Mouse (Mus musculus): ENCODE measurements around the gene Cars2.
"Not testable (repeated sequence)": the region's sequence is repeated elsewhere in the genome, so short reads cannot be mapped to it uniquely, and the experiment has no call there.

The Cars2 gene

DNA sequence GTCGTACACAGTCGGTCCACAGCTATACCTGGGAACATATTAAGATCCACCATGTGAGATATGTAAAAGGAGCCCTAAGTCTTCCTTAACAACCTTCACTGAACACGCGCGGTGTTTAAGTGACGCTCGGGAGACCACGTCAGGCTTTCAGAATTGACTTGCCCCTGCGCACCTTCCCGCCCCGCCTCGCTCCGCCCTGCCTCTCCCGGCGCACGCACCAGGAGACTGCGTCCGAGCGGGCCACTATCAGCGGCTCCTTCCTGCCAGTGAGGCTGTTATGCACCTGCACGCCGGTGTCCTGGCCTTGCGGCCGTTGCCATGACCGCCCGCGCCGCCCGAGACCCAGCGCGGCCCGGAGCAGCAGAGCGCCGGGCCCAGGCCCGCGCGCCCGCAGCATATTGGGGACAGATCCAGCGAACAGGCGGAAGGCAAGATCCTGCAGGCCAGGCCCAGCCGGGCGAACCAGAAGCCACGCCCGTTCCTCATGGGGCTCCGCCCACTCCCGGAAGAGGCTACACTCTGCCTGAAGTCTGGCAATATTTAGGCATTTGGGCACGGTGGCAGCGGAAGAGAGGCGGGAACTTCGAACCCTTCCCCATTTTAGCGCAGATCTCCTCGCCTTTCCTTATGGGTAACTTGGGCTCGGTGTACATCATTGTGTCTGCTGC, at the start of gene Cars2:
TSS of gene Cars2 (minus strand) at position 503 of the 668 bp plus-strand sequence.
- peak; percentile 96 for DNase-seq

DNA sequence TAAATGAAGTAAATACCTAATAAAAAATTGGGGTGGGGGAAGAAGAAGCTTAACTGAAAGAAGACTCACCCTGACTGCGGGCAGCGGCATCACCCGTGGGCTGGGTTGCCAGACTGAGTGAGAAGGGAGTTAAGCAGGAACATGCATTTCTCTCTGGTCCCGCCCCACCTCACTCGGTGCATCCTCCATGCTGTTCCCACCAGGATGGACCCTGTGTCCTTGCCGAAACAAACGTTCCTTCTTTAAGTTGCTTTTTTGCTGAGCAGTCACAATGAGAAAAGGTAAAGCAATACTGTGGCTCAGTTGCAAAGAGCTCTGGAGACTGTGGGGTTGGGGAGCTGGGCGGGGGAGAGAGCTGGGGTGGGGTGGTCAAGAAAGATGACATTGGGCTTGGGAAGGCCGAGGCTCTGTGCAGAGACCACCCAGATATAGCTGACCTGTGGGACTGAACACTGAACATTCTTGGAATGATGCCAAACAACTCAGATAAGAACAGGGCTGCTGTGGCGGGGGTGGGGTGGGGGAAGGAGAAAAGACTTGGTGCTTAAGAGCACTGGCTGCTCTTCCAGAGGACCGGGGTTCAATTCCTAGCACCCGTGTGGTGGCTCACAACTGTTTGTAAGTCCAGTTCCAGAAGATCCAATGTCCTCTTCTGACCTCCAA, 42.8 kb upstream of the Cars2 start:
- DNase-seq: no peak

DNA sequence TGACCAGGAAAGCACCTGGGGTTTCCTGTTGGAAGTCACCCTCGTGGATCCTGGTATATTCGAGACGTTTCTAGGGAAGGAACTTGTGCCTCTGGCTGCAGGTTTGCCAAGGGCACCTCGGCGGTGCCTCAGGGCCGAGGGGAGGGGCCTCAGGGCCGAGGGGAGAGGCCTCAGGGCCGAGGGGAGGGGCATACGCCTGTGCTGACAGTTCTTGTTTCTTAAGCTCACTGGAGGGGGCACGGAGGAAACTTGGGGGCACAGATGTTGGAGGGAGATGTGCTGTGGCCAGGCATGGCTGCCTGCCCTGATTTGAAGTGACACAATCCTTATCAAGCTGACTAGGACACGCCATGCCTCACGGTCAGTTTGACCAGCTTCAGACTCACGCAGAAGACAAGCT, 41.7 kb upstream of the Cars2 start:
- no peak for DNase-seq

DNA sequence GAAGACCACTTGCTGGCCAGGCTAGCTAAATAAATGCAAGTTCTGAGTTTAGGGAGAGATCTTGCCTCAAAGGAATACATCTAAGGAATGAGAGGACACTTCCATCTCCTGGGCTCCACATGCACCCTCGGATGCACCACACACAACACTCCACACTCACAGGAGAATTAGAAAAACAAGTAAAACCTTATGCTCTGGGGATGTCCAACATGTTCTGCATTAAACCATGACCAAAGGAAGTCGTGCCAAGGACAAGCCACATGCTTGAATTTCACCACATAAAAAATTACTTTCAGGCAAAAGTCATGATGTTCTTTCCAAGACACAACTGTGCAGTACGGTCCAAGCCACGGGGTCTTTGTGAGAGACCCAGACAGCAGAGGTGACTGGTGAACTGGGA, 41.3 kb upstream of the Cars2 start:
- no peak for DNase-seq

DNA sequence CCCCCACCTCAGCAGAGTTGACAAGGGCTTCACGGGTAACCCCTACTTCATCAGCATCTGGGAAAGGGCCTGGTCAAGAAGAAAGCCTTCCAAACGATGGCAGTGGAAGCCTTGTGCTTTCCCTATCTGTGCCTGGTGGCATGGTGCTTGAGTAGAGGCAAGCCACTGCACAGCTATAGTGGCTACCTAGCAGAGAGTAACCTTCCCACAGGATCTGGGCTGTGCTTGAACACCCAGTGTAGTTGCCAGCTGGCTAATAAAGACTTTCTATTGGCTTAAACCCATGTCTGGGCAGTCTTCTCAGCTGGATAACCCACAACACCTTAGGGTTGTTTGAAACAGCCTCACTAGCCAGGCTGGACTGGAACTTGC, 35.8 kb upstream of the Cars2 start:
- no peak for DNase-seq

DNA sequence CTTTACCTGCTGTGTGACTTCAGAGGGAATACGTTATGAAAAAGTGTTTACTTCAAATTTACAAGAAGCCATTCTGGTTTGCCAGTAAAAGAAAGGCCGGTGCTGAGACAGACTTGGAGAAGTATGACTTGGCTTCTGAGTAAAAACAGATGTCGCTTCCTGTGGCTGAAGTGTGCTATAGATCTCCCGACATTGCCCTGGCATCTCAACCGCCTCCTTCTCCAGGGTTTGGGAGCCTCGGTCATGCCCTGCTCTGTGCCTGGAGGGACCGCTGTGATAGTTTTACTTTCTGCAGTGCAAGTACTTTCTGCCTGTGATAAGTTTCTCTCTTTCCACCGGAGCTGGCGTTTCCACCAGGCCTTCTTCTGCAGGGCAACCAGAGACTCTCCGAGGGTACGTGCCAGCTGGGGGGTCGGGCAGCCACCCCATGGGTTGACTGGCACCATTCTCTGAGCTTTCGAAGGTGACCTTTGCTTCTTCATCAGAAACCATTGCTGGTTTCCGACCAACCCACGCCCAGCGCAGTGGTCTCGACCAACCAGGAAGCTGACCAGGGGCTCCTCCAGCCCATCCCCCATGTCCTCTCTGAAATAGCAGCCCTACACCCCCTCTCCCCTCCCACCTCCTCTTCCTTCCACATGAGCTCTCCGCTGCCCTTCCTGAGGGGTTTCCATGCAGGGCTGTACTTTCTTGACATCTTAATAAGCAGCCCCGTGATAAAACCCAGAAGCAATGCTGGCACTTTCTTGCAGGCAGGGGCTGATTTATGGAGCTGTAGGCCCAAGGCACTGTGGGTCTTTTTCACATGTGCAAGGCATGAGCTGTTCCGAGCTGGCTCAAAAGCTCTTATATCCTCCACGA, 35.2 kb upstream of the Cars2 start:
- no peak for DNase-seq

DNA sequence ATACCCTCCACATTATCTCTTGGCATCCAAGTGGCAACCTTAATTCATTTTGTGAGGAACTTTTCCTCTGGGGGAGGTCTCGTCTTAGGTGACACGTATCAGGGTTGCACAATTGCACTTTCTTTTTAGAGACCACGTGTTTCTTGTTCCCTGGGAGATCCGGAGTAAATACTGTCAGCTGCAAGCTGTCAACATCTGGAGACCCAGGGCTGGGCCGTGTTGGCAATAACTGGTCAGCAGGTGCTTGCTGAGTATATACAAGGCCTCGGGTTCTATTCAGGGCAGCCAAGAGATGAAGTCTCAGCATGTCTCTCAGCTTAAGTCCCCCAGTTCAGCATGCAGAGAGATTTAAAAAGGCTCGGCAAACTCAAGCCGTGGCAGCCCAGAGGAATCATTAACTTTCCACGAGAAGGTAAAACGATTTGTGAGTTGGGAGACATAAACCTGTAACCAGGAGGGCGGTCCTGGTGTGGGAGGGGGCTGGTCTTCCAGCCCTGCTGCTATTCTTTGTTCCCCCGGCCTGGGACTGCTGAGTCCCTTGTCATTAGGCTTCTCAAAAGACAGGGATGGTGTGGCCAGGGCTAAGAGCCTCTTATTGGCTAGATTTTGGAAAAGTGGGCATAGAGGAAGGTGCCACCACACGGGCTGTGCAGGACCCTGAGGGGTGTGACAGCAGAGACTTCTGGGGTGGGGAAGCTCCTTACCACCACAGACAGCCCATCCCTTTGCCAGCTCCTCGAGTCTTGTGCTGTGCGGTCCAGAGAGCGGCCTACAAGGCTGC, 25.2 kb upstream of the Cars2 start:
- no peak for DNase-seq

DNA sequence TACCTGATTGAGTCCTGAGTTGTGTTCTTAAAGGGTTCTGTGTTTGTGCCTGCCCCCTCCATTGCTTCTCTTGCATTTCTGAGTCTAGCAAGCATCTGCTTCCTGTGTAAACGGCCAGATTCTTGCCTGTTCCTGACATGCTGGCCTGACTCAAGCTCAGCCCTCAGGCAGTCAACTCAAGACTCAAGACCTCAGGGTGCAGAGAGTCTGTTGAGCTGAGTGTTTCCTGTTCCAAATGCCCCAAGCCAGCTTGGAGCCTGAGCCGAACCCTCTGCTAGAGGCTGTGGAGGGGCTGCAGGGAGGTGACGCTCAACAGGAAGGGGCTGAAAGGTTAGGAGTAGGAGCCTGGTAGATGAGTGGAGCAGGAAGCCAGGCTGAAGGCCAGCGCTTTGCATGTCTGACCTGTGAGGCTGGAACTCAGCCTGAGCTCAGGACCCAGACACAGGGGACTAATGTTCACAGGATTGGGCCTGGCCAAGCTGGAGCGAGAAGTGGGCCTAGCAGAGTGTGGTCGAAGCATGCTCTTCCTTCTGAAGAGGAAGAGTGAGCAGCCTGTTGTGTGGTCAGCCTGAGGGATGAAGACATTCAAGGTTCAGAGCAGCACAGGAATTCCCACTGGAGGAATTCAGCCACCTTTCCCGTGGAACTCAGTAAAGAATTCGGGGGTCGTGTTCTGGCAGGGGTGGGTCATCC, 24.5 kb upstream of the Cars2 start:
- peak; percentile 21 for DNase-seq

DNA sequence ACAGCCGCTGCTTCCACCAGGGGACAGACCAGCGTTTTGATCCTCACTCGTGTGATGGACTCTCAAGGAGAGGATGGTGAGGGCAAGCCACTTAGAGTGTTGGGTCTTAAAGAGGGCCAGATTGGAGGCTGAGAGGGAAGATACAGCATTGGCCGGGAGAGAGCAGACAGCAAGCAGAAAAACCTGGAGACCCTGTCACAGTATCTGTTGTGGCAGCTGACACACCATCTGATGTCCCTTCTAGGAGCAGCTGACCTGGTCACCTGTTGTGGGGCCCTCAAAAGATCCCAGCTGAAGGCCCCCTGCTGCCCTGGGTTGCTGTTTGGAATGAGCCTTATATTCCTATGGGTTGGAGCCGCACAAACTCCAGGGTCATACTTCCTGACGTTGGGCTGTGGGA, 21.8 kb upstream of the Cars2 start:
- DNase-seq: no peak

DNA sequence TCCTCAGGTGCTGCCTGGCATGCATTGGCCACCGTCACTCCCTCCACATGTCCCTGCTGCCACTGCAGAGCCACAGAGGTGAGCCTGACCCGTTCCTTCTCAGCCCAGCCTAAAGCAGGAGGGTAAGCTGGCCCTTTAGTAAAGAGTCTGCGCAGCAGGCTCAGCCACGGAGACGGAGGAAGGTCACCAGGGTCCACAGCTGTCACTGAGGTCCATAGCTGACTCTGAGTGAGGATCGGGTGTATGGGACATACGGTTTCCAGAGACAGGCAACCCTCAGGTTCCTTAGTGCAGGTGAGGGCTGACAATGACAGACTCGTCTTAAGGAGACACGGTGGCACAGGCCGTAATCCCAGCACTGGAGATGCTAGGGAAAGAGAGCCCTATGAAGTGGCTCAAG, 21.4 kb upstream of the Cars2 start:
- no peak for DNase-seq

DNA sequence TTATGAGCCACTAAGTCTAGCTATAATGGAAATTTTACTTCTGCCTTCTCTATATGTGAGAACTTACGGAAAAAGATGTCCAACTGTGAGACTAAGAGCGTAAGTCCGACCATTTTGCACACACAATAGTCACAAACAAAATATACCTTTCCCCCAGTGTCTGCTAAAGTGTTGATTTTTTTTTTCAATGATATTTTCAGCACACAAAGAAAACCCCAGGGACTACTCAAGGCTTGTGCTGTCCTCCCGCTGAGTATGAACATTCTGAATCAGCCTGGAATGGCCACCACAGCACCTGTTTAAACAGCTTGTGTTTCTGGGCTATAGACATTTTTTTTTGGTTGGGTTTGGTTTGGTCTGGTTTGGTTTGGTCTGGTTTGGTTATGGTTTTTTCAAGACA, 20.2 kb upstream of the Cars2 start:
- no peak for DNase-seq

DNA sequence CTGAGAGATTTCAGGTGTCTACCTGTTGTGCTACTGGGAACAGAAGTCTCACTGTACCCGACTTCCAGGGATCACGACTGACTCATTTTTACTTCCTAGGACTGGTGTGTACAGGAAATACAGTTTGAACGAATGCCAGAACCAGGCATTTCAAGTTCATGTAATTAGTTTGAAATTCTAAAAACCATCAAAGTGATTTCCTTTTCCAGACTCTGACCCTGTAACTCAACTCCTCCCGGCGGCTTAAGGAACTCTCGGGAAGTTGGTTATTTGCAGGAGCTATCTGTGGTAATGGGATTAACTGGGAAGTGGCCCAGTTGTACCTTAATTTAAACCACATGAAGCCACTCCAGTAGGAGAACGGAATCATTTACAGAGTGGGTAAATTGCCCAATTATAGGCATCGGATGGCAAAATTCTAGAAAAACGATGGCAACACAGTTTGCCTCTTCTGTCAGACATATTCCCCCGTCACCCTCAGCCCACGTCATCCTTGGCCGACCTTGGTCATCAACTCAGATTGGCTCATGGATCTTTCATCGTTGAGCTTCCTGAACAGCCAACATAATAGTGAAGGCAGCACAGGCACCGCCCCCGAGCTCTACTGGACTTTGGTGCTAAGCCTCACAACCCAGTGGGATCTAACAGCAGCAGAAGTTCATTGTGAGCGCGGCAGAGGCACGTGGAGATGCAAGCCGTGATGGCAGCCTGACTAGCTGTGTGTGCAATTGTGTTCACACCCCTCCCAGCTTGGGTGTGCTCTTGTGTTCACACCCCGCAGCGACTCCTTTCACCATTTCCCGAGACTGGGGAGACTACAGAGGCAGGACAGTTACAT, 18.9 kb upstream of the Cars2 start:
- DNase-seq: no peak

DNA sequence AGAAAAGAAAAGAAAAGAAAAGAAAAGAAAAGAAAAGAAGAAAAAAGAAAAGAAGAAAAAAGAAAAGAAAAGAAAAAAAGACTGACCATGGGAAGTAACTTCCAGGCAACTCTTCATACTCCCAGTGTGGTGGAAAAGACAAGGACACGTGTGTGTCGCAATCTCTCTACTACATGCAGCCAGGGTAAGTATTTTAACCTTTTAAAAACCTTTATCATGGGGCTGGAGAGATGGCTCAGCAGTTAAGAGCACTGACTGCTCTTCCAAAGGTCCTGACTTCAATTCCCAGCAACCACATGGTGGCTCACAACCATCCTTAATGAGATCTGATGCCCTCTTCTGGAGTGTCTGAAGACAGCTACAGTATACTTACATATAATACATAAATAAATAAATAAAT, 17.6 kb upstream of the Cars2 start:
- DNase-seq: not testable (repeated sequence)

DNA sequence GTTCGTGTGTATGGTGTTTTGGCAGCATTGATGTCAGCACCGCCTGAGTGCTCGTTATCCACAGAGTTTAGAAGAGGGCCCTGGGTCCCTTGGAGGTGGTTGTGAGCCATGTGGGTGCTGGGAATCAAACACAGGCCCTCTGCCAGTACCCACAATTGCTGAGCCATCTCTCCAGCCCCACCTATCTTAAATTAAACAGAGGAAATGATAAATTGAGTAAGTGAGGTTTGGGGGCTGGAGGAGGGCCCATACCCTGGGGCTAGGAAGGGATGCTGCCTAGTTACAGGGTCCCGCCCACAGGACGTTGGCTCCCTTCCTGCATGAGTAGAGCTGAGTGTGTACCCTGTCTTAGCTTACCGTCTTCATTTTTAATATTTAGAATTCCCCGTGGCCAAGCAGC, 14.1 kb upstream of the Cars2 start:
- DNase-seq: no peak

DNA sequence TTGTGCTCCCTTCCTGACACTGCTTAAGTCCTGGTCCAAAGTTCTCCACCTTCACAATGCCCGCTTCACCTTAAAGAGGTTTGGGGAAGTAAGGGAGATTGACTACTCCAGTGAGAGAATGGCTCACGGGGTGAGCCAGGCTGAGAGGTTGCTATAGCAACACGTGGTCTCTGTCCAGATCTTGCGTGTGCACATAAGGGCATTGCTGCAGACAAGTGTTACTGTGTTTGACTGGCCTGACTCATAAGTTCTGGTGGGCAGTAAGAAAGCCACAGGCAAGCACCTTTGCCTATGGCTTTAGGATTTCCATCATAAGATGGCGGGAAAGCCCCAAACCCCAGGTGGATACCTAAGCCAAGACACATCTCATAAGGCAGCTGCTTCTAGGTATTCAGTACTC, 13.7 kb upstream of the Cars2 start:
- no peak for DNase-seq

DNA sequence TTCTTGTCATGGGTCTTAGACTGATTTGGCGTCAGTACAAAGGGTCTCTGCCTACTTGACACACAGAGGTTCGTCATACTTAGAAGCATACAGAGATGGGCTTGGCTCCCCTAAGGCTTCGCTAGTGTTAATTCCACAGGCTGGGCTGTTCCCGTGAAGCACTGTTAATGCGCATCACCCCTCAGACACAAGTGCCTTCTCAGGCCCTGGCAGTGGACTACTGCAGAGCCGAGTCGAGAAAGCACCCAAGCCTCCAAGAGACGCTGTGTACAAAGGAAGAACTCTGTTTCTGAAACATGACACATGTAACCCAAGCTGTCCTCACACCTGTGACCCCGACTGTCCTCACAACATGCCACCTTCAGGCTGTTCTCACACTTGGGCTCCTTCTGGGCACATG, 9.6 kb upstream of the Cars2 start:
- DNase-seq: no peak

DNA sequence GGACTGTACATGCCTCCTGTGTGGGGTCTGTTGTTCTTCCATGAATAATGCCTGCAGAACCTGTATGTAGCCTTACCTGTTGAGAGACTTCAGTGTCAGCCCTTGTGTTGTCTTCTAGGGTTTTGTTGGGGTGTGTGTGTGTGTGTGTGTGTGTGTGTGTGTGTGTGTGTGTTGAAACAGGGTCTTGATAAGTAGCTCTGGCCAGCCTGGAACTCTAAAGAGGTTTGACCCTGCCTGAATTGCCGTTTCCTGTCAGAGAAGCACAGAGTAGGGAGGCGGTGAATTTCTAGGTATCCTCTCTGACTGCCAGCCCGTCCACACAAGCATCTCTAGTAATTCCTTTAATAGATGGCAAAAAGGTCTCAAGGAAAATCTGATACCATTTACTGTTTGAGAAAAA, 8.9 kb upstream of the Cars2 start:
- no peak for DNase-seq

DNA sequence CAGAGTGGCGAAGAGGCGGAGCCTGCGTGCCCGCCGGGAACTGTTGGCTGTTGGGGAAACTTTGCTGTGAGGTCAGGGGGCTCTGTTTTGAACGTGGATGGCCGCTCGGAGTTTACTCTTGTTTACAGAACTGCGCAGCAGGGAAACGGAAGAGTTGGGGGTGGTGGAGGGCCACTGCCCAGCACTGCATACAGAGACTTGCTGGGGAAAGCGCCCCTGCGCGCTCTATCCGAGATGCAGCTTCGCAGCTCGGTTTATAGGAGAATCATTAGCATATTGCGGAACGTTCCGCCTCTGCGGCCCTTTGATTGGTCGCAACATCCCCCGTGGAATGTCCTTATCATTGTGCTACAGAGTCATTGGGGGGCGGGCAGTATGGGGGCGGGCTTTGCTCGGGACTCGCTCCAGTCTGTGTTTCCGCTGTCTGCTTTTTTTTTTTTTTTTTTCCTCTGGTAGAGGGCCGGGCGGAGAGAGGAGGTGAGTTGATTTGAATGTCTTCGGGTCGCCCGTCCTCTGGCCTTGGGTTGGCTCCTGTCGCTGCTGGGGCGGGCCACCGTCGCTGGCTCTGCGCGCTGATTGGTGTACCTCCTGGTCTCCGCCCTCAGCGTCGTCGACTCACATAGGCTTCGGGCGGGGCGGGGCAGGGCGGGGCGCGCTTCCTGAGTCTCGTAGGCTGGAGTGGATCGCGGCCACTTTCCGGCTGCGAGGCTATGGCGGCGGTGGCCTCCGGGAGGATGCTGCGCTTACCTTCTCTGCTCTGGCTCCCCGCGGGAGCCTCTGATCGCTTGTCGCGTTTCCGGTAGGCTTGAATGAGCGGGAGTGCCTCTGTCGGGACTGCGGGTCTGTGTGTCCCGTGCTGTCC, 7.4 kb upstream of the Cars2 start:
- DNase-seq: peak; percentile 99

DNA sequence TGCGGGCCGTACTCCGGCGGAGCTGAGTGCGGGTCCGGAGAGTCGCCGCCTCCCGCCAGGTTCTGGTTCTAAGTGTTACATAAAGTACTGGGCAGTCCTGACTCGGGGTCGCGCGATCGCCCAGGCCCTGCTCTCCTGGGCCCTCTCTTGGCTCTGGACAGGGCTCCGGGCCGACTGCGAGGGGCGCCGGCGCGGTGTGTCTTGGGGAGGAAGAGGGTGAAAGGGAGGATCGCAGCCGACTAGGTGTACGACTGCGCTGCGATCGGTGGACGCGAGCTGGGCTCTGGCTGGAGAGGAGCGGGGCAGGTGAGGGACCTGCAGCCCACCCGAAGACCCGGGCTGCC, 6.8 kb upstream of the Cars2 start:
- no peak for DNase-seq

DNA sequence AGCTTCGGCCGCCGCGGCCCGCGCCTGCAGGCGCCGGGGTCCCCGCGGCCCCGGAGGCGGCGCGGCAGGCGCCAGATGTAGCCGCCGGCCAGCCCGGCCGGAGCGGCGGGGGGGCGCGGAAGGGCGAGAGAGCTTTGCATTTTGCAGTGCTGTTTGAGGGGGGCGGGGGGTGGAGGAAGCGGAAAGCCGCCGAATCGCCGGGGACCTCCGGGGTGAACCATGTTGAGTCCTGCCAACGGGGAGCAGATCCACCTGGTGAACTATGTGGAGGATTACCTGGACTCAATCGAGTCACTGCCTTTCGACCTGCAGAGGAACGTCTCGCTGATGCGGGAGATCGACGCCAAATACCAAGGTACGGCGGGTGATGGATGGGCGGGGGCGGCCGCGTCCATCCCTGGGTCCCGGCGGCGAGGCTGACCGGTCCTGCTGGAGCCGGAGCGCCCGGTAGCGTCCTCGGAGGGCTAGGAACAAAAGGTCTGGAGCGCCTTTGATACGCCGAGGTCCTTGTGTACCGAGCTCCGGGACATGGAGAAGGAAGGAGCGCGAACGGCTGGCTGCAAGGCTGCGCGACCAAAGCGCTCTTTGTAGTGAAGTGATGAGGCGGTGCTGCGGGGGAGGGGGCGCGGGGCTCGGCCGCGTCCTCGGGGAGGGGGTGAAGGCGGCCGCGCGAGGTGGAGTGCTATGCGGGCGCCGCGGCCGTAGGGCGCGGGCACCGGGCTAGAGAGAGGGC, 6.3 kb upstream of the Cars2 start:
- peak; percentile 54 for DNase-seq
